Mouse (Mus musculus) MEL (cell line): ENCODE data around the gene Ndufb10.

Experiments used
- CTCF ChIP-seq, 3 experiments: IDR thresholded peaks in 2 of 3; conservative IDR thresholded peaks in 1 of 3; 2 replicates each; pipeline ENCODE4 v1.5.1; 2011 to 2012; ENCODE audit warnings: low read length in 3 of 3, low read depth in 2 of 3, mild to moderate bottlenecking in 2 of 3, improper control_type of control experiment in 1 of 3, inconsistent platforms in 1 of 3, mixed read lengths in 1 of 3, moderate library complexity in 1 of 3; ENCODE audit not compliant: control insufficient read depth in 1 of 3, insufficient read depth in 1 of 3, poor library complexity in 1 of 3, severe bottlenecking in 1 of 3
- ELF1 ChIP-seq: IDR thresholded peaks from 2 replicates; pipeline ENCODE4 v1.6.1; 2014; ENCODE audit warnings: low read depth, mild to moderate bottlenecking, inconsistent platforms, low read length, improper control_type of control experiment, moderate library complexity
- MAFK ChIP-seq: IDR thresholded peaks from 2 replicates; pipeline ENCODE4 v1.6.1; 2011; ENCODE audit warnings: low read depth, mild to moderate bottlenecking, low read length, improper control_type of control experiment, borderline replicate concordance
- MAX ChIP-seq: IDR thresholded peaks from 2 replicates; pipeline ENCODE4 v1.6.1; 2011; ENCODE audit warnings: low read length, improper control_type of control experiment
- POLR2A ChIP-seq, 2 experiments: IDR thresholded peaks; 2 replicates each; pipeline ENCODE4 v1.6.1; 2011 to 2012; ENCODE audit warnings: low read length in 2 of 2, mild to moderate bottlenecking in 2 of 2, control low read depth in 1 of 2, improper control_type of control experiment in 1 of 2, low read depth in 1 of 2, moderate library complexity in 1 of 2; ENCODE audit not compliant: control insufficient read depth in 1 of 2, insufficient read depth in 1 of 2, poor library complexity in 1 of 2
- TAL1 ChIP-seq: IDR thresholded peaks from 2 replicates; pipeline ENCODE4 v1.6.1; 2012; ENCODE audit warnings: mild to moderate bottlenecking, inconsistent platforms, low read length, moderate library complexity, mixed read lengths
- TCF12 ChIP-seq: IDR thresholded peaks from 2 replicates; pipeline ENCODE4 v1.6.1; 2014; ENCODE audit warnings: low read depth, mild to moderate bottlenecking, inconsistent platforms, low read length, improper control_type of control experiment, moderate library complexity
- USF1 ChIP-seq: IDR thresholded peaks from 2 replicates; pipeline ENCODE4 v1.6.1; 2014; ENCODE audit warnings: low read depth, mild to moderate bottlenecking, inconsistent platforms, low read length, improper control_type of control experiment, moderate library complexity
- ZNF384 ChIP-seq: IDR thresholded peaks from 2 replicates; pipeline ENCODE4 v1.6.1; 2012; ENCODE audit warnings: low read depth, mild to moderate bottlenecking, inconsistent platforms, low read length, improper control_type of control experiment

DNA sequence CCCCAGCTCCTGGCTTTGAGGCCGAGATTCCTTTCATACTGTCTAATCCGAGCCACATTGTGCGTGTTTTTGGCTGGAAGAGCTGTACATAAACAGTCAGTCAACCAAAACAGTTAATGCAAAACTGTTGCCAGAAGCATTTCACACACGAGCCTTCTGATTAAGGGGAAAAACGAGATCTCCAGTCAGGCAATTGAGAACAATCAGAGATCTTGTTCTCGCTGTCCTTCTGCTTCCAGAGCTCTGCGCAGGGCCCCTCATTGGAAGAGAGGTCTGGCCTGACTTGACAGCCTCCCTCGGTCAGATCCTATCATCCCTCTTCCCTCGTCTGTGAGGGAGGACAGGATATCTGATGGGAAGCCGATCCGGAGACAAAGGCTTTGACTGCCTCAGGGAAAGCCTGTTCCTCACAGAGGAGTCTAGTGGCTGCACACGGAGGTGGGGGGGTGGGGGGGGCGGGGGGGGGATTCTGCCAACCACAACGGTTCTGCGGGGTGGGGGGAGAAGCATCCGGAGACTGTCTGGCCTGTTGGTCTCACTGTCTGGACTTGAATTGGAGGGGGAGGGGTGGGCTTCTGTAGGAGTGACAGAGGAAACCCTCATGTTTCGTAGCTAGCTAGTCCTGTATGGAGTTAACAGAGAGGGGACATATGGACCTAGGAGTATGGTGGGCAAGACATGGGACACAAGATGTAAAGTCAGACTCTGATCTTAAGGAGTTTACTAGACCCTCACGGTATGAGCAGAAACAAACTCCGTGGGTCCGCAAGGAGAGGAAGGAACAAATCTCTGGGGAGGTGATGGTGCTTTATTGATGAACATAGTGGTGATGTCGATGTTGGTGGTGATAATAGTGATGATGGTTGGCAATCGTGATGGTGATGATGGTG is 41.0 kb upstream of the Ndufb10 start:
- no peak for TF ChIP-seq CTCF (IDR thresholded peaks at IDR 0.05 in 2 of 3, conservative IDR thresholded peaks at IDR 0.05 in 1 of 3; ENCODE audit: control insufficient read depth in 1 of 3, insufficient read depth in 1 of 3, low read depth in 2 of 3, low read length in 3 of 3, poor library complexity in 1 of 3, severe bottlenecking in 1 of 3)
- no peak for TF ChIP-seq USF1
- TF ChIP-seq ZNF384: no peak
- no peak for TF ChIP-seq MAX
- no peak for TF ChIP-seq MAFK
- TF ChIP-seq ELF1: no peak
- TF ChIP-seq POLR2A (IDR thresholded peaks at IDR 0.05; ENCODE audit: control insufficient read depth in 1 of 2, insufficient read depth in 1 of 2, low read depth in 1 of 2, low read length in 2 of 2, poor library complexity in 1 of 2): no peak
- TF ChIP-seq TAL1: no peak
- no peak for TF ChIP-seq TCF12
